Mouse (Mus musculus) gastrocnemius, adult 2 months (tissue): ENCODE measurements around the gene Gm20388. TPM values are rescaled to one million over a fixed set of nuclear protein-coding genes. Genes with fewer than 3 reads are reported as not detected.
A peak's percentile ranks its signal among the peaks of the same experiment; 100 is the strongest.
"Not testable (repeated sequence)": the region's sequence is repeated elsewhere in the genome, so short reads cannot be mapped to it uniquely, and the experiment has no call there.

Experiments
- DNase-seq: peaks from one replicate; pipeline ENCODE4 v3.0.0; 2022
- H3K27ac ChIP-seq: fragments of 200-600 bp; 2 replicates; pipeline ENCODE4 v1.8.1; 2022; ENCODE audit warnings: mild to moderate bottlenecking
- H3K4me3 ChIP-seq: fragments of 200-600 bp; 2 replicates; pipeline ENCODE4 v1.8.1; 2022; ENCODE audit warnings: mild to moderate bottlenecking, moderate library complexity
- CTCF ChIP-seq: fragments of 200-600 bp; IDR thresholded peaks from 2 replicates; pipeline ENCODE4 v1.8.1; 2022; ENCODE audit warnings: antibody characterized with exemption, mild to moderate bottlenecking, moderate library complexity
- intact Hi-C: fragments of 180-260 bp; cut with DNase I; formaldehyde crosslinking; loops from one replicate; pipeline ENCODE4 v1.15.1; 2025
- total RNA-seq, 2 experiments: library from RNA; stranded (reverse); gene quantifications; 2 replicates each; pipeline ENCODE4 v1.2.3; 2021

Gene Gm20388
- total RNA-seq, 2 experiments from 2014 or later: 6.1 to 15.0 TPM

GRCm38 (mm10) chr8:120777184-120777583 lies 866.5 kb downstream of the Gm20388 start:
- TF ChIP-seq CTCF: no peak
- Histone ChIP-seq H3K4me3 (no peak overlapping the region), H3K27ac (no peak overlapping the region)
- intact Hi-C loops: no loop called here
- DNase-seq: no peak

- no peak for DNase-seq
- intact Hi-C loops: no loop called here
- TF ChIP-seq CTCF: no peak
These were observed 867.1 kb downstream of the Gm20388 start for GRCm38 (mm10) chr8:120777732-120778131.

GRCm38 (mm10) chr8:120779106-120779505 lies 868.5 kb downstream of the Gm20388 start:
- Histone ChIP-seq H3K4me3 (no peak overlapping the region), H3K27ac (peak overlapping the region; percentile 79)
- intact Hi-C loops: no loop called here
- TF ChIP-seq CTCF: no peak
- DNase-seq: peak; percentile 86

More at GRCm38 (mm10) chr8:120777732-120778131, 867.1 kb downstream of the Gm20388 start:
- H3K4me3 ChIP-seq: no peak overlapping the region
- no peak overlapping the region for H3K27ac ChIP-seq

- intact Hi-C loops: no loop called here
- no peak for TF ChIP-seq CTCF
These were observed 873.1 kb downstream of the Gm20388 start for GRCm38 (mm10) chr8:120783781-120784180.

GRCm38 (mm10) chr8:120786753-120787152 lies 876.1 kb downstream of the Gm20388 start:
- intact Hi-C loops: no loop called here
- no peak for DNase-seq
- TF ChIP-seq CTCF: no peak
- H3K4me3 ChIP-seq: no peak overlapping the region
- H3K27ac ChIP-seq: no peak overlapping the region

More at GRCm38 (mm10) chr8:120783781-120784180, 873.1 kb downstream of the Gm20388 start:
- Histone ChIP-seq H3K27ac (no peak overlapping the region), H3K4me3 (no peak overlapping the region)
- DNase-seq: no peak

GRCm38 (mm10) chr8:120787631-120788030 lies 877.0 kb downstream of the Gm20388 start:
- TF ChIP-seq CTCF: no peak; the same call in 1 of the 2 replicates
- DNase-seq: no peak
- intact Hi-C loops: no loop called here
- no peak overlapping the region for H3K4me3 ChIP-seq
- H3K27ac ChIP-seq: no peak overlapping the region

GRCm38 (mm10) chr8:120792710-120793109 lies 882.1 kb downstream of the Gm20388 start:
- TF ChIP-seq CTCF: no peak
- no peak for DNase-seq
- Histone ChIP-seq H3K27ac (no peak overlapping the region), H3K4me3 (no peak overlapping the region)
- intact Hi-C loops: no loop called here

- Histone ChIP-seq H3K27ac (no peak overlapping the region), H3K4me3 (no peak overlapping the region)
- intact Hi-C loops: loop anchor here (1.0 to 2.0 kb wide), 2 partner anchors 61 to 118 kb away; no protein-coding TSS in a partner anchor
- TF ChIP-seq CTCF: peak; percentile 94
- DNase-seq: peak; percentile 88
These were observed 885.4 kb downstream of the Gm20388 start for GRCm38 (mm10) chr8:120795944-120796635.

- no peak for DNase-seq
- intact Hi-C loops: loop anchor here (2.0 kb wide), 1 partner anchor 62 kb away; no protein-coding TSS in a partner anchor
- Histone ChIP-seq H3K27ac (no peak overlapping the region), H3K4me3 (no peak overlapping the region)
- no peak for TF ChIP-seq CTCF
These were observed 886.5 kb downstream of the Gm20388 start for GRCm38 (mm10) chr8:120797019-120797727.

- Histone ChIP-seq H3K27ac (no peak overlapping the region), H3K4me3 (no peak overlapping the region)
- intact Hi-C loops: loop anchor here (1.0 kb wide), 1 partner anchor 122 kb away; no protein-coding TSS in a partner anchor
- peak; percentile 87 for TF ChIP-seq CTCF
- DNase-seq: peak; percentile 59
These were observed 889.7 kb downstream of the Gm20388 start for GRCm38 (mm10) chr8:120800308-120800865.

GRCm38 (mm10) chr8:120803661-120804375 lies 893.2 kb downstream of the Gm20388 start:
- H3K27ac ChIP-seq, intact Hi-C loops, DNase-seq, H3K4me3 ChIP-seq: not testable (repeated sequence)

GRCm38 (mm10) chr8:120804741-120805140 lies 894.1 kb downstream of the Gm20388 start:
- no peak for TF ChIP-seq CTCF
- intact Hi-C loops: no loop called here
- Histone ChIP-seq H3K27ac (no peak overlapping the region), H3K4me3 (no peak overlapping the region)
- DNase-seq: no peak
